Mouse (Mus musculus) heart, embryonic 12.5 days (tissue): ENCODE measurements around the gene Lyg1. TPM values are rescaled to one million over a fixed set of nuclear protein-coding genes. Genes with fewer than 3 reads are reported as not detected.

Source experiments
- ATAC-seq: fragments of 200-750 bp; cut with Nextera tagmentation; 2 replicates; pipeline ENCODE4 v1.8.0; 2017; ENCODE audit warnings: moderate TSS enrichment, moderate library complexity; ENCODE audit not compliant: insufficient number of reproducible peaks, low FRiP score
- H3K27ac ChIP-seq: fragments of 300-500 bp; sonication (generic); 2 replicates; pipeline ENCODE4 v1.5.1; 2016; ENCODE audit warnings: mild to moderate bottlenecking, moderate library complexity; ENCODE audit not compliant: poor library complexity, severe bottlenecking
- H3K27me3 ChIP-seq: fragments of 300-500 bp; sonication (generic); replicated peaks from 2 replicates; pipeline ENCODE4 v1.6.1; 2016; ENCODE audit warnings: mild to moderate bottlenecking, moderate library complexity
- H3K36me3 ChIP-seq: fragments of 300-500 bp; sonication (generic); 2 replicates; pipeline ENCODE4 v1.6.1; 2016; ENCODE audit warnings: mild to moderate bottlenecking, moderate library complexity
- H3K4me1 ChIP-seq: fragments of 300-500 bp; sonication (generic); replicated peaks from 2 replicates; pipeline ENCODE4 v1.6.1; 2016; ENCODE audit warnings: mild to moderate bottlenecking
- H3K4me2 ChIP-seq: fragments of 300-500 bp; sonication (generic); 2 replicates; pipeline ENCODE4 v1.6.1; 2016; ENCODE audit warnings: mild to moderate bottlenecking, moderate library complexity
- H3K4me3 ChIP-seq: fragments of 300-500 bp; sonication (generic); 2 replicates; pipeline ENCODE4 v1.5.1; 2016; ENCODE audit warnings: mild to moderate bottlenecking
- H3K9ac ChIP-seq: fragments of 300-500 bp; sonication (generic); 2 replicates; pipeline ENCODE4 v1.6.1; 2016; ENCODE audit warnings: mild to moderate bottlenecking, moderate library complexity
- H3K9me3 ChIP-seq: fragments of 300-500 bp; sonication (generic); replicated peaks from 2 replicates; pipeline ENCODE4 v1.6.1; 2016; ENCODE audit warnings: mild to moderate bottlenecking, moderate library complexity
- WGBS: fragments of 180-500 bp; shearing (Covaris S2); methylation state at CpG from one replicate; pipeline ENCODE4 v1.1.7; 2016; 5-methylcytosine and 5-hydroxymethylcytosine counted together
- polyA plus RNA-seq: library from polyadenylated mRNA; unstranded; fragments of >200 nt; fragmentation: Nextera tagmentation; extraction: Ambion mirVana; gene quantifications from 2 replicates; pipeline ENCODE4 v1.2.1, GENCODE M21; 2016

Lyg1 gene
- polyA plus RNA-seq, 1 experiment from 2014 or later, result not detected

- 0 out of 2 replicates have a peak, but pooled peaks cover 3% of the 10 kb centered on the region for H3K4me1 ChIP-seq
Measured at GRCm38 (mm10) chr1:37954786-37955185, 2.8 kb downstream of the Lyg1 start.

GRCm38 (mm10) chr1:37948906-37949305 is 8.7 kb downstream of the Lyg1 start:
- Histone ChIP-seq H3K4me1 (no peaks in the 10 kb centered on the region), H3K4me2 (no peak overlapping the region), H3K9me3 (no peaks in the 10 kb centered on the region), H3K9ac (no peak overlapping the region), H3K4me3 (no peak overlapping the region), H3K27ac (no peak overlapping the region), H3K27me3 (no peaks in the 10 kb centered on the region), H3K36me3 (no peaks in the 10 kb centered on the region)
- 70% methylated on average over 2 of the region's 2 CpGs for WGBS
- no peak for ATAC-seq

More at GRCm38 (mm10) chr1:37954786-37955185, 2.8 kb downstream of the Lyg1 start:
- H3K36me3 ChIP-seq, result no peaks in the 10 kb centered on the region
- ATAC-seq, result no peak
- no peak overlapping the region for H3K4me3 ChIP-seq
- no peak overlapping the region for H3K4me2 ChIP-seq
- H3K27ac ChIP-seq, result no peak overlapping the region
- no peaks in the 10 kb centered on the region for H3K27me3 ChIP-seq
- 56% methylated on average over 7 of the region's 7 CpGs for WGBS
- H3K9ac ChIP-seq, result no peak overlapping the region
- H3K9me3 ChIP-seq, result no peaks in the 10 kb centered on the region

GRCm38 (mm10) chr1:37931806-37932205 is 25.8 kb downstream of the Lyg1 start:
- Histone ChIP-seq H3K4me1 (no peaks in the 10 kb centered on the region), H3K4me2 (no peak overlapping the region), H3K4me3 (no peak overlapping the region), H3K27me3 (no peaks in the 10 kb centered on the region), H3K36me3 (no peaks in the 10 kb centered on the region), H3K9ac (no peak overlapping the region), H3K27ac (no peak overlapping the region), H3K9me3 (no peaks in the 10 kb centered on the region)
- WGBS, result 23% methylated on average over 3 of the region's 3 CpGs
- ATAC-seq, result no peak

- H3K4me2 ChIP-seq, result no peak overlapping the region
- H3K9ac ChIP-seq, result no peak overlapping the region
- no peaks in the 10 kb centered on the region for H3K9me3 ChIP-seq
- no peaks in the 10 kb centered on the region for H3K4me1 ChIP-seq
- ATAC-seq, result no peak
- 77% methylated on average over 8 of the region's 8 CpGs for WGBS
- H3K27ac ChIP-seq, result no peak overlapping the region
- no peak overlapping the region for H3K4me3 ChIP-seq
- H3K36me3 ChIP-seq, result no peaks in the 10 kb centered on the region
- H3K27me3 ChIP-seq, result no peaks in the 10 kb centered on the region
Measured at GRCm38 (mm10) chr1:37925971-37926370, 31.6 kb downstream of the Lyg1 start.

GRCm38 (mm10) chr1:37922536-37922935 is 35.0 kb downstream of the Lyg1 start:
- Histone ChIP-seq H3K27ac (no peak overlapping the region), H3K4me1 (peaks cover 10% of the 10 kb centered on the region; the same call in 1 of the 2 replicates), H3K9ac (no peak overlapping the region), H3K4me2 (no peak overlapping the region), H3K36me3 (no peaks in the 10 kb centered on the region), H3K4me3 (no peak overlapping the region), H3K9me3 (no peaks in the 10 kb centered on the region), H3K27me3 (no peaks in the 10 kb centered on the region)
- 48% methylated on average over 8 of the region's 8 CpGs for WGBS
- ATAC-seq, result no peak

- Histone ChIP-seq H3K27ac (no peak overlapping the region), H3K27me3 (peaks cover 9% of the 10 kb centered on the region; the same call in 1 of the 2 replicates), H3K4me2 (peak overlapping the region; percentile 23; the same call in 1 of the 2 replicates), H3K36me3 (no peaks in the 10 kb centered on the region), H3K9me3 (no peaks in the 10 kb centered on the region), H3K4me3 (no peak overlapping the region), H3K9ac (no peak overlapping the region), H3K4me1 (peaks cover 10% of the 10 kb centered on the region; the same call in 1 of the 2 replicates)
- WGBS, result 43% methylated on average over 6 of the region's 6 CpGs
- ATAC-seq, result no peak
Measured at GRCm38 (mm10) chr1:37918096-37918495, 39.5 kb downstream of the Lyg1 start.

GRCm38 (mm10) chr1:37917666-37918065 is 39.9 kb downstream of the Lyg1 start:
- WGBS, result 29% methylated on average over 13 of the region's 13 CpGs
- H3K4me1 ChIP-seq, result peaks cover 10% of the 10 kb centered on the region; the same call in 1 of the 2 replicates
- H3K27ac ChIP-seq, result no peak overlapping the region

GRCm38 (mm10) chr1:37916393-37916792 is 41.2 kb downstream of the Lyg1 start, which contains the start of gene Lyg2:
Gene Lyg2, minus strand, starts transcription at chr1:37916493.
- no peak within 1 kb of the TSS for H3K27ac ChIP-seq
- peaks cover 9% of the 10 kb centered on the region; the same call in 1 of the 2 replicates for H3K27me3 ChIP-seq
- ATAC-seq, result no peak
- no peak within 1 kb of the TSS for H3K9ac ChIP-seq
- peaks cover 10% of the 10 kb centered on the region; the same call in 1 of the 2 replicates for H3K4me1 ChIP-seq
- no peaks in the 10 kb centered on the region for H3K9me3 ChIP-seq
- H3K4me3 ChIP-seq, result no peak within 1 kb of the TSS
- 75% methylated on average over 5 of the region's 5 CpGs for WGBS
- no peak within 1 kb of the TSS for H3K4me2 ChIP-seq
- H3K36me3 ChIP-seq, result no peaks in the 10 kb centered on the region

More at GRCm38 (mm10) chr1:37917666-37918065, 39.9 kb downstream of the Lyg1 start:
- Histone ChIP-seq H3K9me3 (no peaks in the 10 kb centered on the region), H3K4me2 (peak overlapping the region; percentile 23; the same call in 1 of the 2 replicates), H3K36me3 (no peaks in the 10 kb centered on the region), H3K4me3 (no peak overlapping the region), H3K9ac (no peak overlapping the region), H3K27me3 (peaks cover 9% of the 10 kb centered on the region; the same call in 1 of the 2 replicates)
- no peak for ATAC-seq

GRCm38 (mm10) chr1:37912751-37913150 is 44.8 kb downstream of the Lyg1 start:
- no peak overlapping the region for H3K4me2 ChIP-seq
- WGBS, result 69% methylated on average over 2 of the region's 2 CpGs
- ATAC-seq, result no peak
- H3K9me3 ChIP-seq, result no peaks in the 10 kb centered on the region
- no peaks in the 10 kb centered on the region for H3K36me3 ChIP-seq
- no peak overlapping the region for H3K27ac ChIP-seq
- H3K9ac ChIP-seq, result no peak overlapping the region
- no peak overlapping the region for H3K4me3 ChIP-seq
- H3K4me1 ChIP-seq, result peaks cover 3% of the 10 kb centered on the region; the same call in 1 of the 2 replicates
- H3K27me3 ChIP-seq, result peaks cover 9% of the 10 kb centered on the region; the same call in 1 of the 2 replicates

GRCm38 (mm10) chr1:37903178-37903577 is 54.4 kb downstream of the Lyg1 start:
- ATAC-seq, result 0 out of 2 replicates have a peak, but pooled peaks have one; percentile 42
- Histone ChIP-seq H3K27ac (no peak overlapping the region), H3K27me3 (no peaks in the 10 kb centered on the region), H3K4me3 (no peak overlapping the region), H3K9ac (no peak overlapping the region), H3K4me1 (peaks cover 9% of the 10 kb centered on the region), H3K9me3 (no peaks in the 10 kb centered on the region), H3K36me3 (peaks cover 18% of the 10 kb centered on the region), H3K4me2 (no peak overlapping the region)
- 32% methylated on average over 6 of the region's 6 CpGs for WGBS

GRCm38 (mm10) chr1:37900288-37900687 is 57.3 kb downstream of the Lyg1 start:
- ATAC-seq, result no peak
- H3K4me2 ChIP-seq, result peak overlapping the region; percentile 11; the same call in 1 of the 2 replicates
- peaks cover 9% of the 10 kb centered on the region for H3K4me1 ChIP-seq
- H3K27ac ChIP-seq, result 0 out of 2 replicates have a peak overlapping the region, but pooled peaks have one; percentile 41
- H3K27me3 ChIP-seq, result no peaks in the 10 kb centered on the region
- H3K9ac ChIP-seq, result no peak overlapping the region
- no peaks in the 10 kb centered on the region for H3K9me3 ChIP-seq
- H3K4me3 ChIP-seq, result no peak overlapping the region
- 39% methylated on average over 6 of the region's 6 CpGs for WGBS
- peaks cover 44% of the 10 kb centered on the region for H3K36me3 ChIP-seq

- ATAC-seq, result no peak
- peaks cover 47% of the 10 kb centered on the region for H3K36me3 ChIP-seq
- H3K4me3 ChIP-seq, result no peak overlapping the region
- peaks cover 9% of the 10 kb centered on the region for H3K4me1 ChIP-seq
- H3K9ac ChIP-seq, result no peak overlapping the region
- no peak overlapping the region for H3K4me2 ChIP-seq
- H3K27ac ChIP-seq, result 0 out of 2 replicates have a peak overlapping the region, but pooled peaks have one; percentile 41
- no peaks in the 10 kb centered on the region for H3K27me3 ChIP-seq
- no peaks in the 10 kb centered on the region for H3K9me3 ChIP-seq
- WGBS, result 72% methylated on average over 4 of the region's 4 CpGs
Measured at GRCm38 (mm10) chr1:37899816-37900215, 57.7 kb downstream of the Lyg1 start.
